Mouse (Mus musculus): Measurements from ENCODE around the gene Hepacam.

The Hepacam gene

GRCm38 (mm10) chr9:37433823-37434560 is 66.8 kb downstream of the Hepacam start:
- no peak for DNase-seq (ENCODE audit: low read depth, low spot score)

GRCm38 (mm10) chr9:37434932-37435331 is 67.8 kb downstream of the Hepacam start:
- DNase-seq (ENCODE audit: low read depth, low spot score): no peak

GRCm38 (mm10) chr9:37435616-37436015 is 68.5 kb downstream of the Hepacam start:
- no peak for DNase-seq (ENCODE audit: low read depth, low spot score)
